Mouse (Mus musculus): ENCODE measurements around the gene Trp53. TPM values are rescaled to one million over a fixed set of nuclear protein-coding genes. Genes with fewer than 3 reads are reported as not detected.
A peak's percentile ranks its signal among the peaks of the same experiment; 100 is the strongest.

Trp53 gene
- polyA plus RNA-seq, 2 experiments from 2014 or later = 307 to 416 TPM

GRCm38 (mm10) chr11:69632284-69633089 is 52.3 kb downstream of the Trp53 start, which contains the start of gene Fxr2:
Gene Fxr2, plus strand, starts transcription at chr11:69632990.
- peak; percentile 95 for ATAC-seq

DNA sequence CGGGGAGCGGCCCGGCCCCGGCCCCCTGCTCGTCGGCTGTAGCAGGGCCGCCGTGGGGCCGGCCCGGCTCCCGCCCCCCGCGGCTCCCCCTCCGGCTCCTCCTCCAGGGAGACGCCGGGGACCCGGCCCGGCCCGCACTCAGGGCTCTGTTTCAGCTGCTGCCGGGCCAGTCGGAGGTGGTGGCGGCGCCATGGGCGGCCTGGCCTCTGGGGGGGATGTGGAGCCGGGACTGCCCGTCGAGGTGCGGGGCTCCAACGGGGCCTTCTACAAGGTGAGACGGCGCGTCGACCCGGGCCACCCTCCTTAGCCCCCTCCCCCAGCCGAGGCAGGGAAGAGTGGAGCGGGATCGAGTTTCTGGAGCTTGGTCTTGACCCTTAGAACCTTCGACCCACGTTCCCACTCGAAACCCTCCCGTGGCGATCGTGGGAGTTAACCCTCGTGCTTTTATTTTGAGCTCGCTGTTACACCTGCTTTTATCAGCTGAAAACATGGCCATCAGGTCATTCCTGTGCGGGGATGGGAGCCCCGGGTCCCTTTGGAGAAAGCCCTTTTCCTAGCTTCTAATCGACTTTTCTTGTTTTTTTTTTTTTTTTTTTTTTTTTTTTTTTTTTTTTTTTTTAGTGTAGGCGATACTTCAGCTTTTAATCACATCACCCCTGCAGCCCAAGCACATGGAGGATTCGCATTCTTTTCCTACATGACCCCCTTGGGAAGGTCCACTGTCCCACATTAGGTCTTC is 53.1 kb downstream of the Trp53 start:
- peak; percentile 24 for ATAC-seq

DNA sequence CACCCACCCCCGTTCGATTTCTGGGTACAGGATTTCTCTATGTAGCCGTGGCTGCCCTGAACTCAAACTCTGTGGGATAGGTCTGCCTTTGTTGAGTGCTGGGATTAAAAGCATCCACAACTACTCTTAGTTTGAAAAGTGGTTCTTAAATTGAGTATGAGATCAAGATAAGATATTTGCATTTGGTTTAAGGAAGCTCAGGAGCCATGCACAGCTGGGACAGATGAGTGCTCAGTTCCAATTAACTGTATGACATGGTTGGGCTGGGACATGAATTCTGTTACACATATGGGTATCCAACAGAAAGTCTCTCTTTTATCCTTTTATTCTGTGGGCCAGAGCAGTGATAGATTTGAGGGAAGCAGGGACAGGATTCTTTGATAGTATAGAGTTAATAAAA is 55.3 kb downstream of the Trp53 start:
- no peak for ATAC-seq

Other genes with a start within 250 kb of the Trp53 start
- 1 to 10 TPM; 3.3 to 4.0 TPM for gene Rnf227, start 239.9 kb upstream of the Trp53 start, polyA plus RNA-seq (2017; shearing (Covaris generic))
- gene Chd3, start 211.0 kb upstream of the Trp53 start, polyA plus RNA-seq (2017; shearing (Covaris generic)) = 10 to 100 TPM; 71.8 to 80.8 TPM
- gene Naa38, start 184.9 kb upstream of the Trp53 start, polyA plus RNA-seq (2017; shearing (Covaris generic)) = 100 to 1,000 TPM in 1 of 2 experiments, 10 to 100 TPM in 1; 87.8 to 116 TPM
- 10 to 100 TPM; 17.0 to 28.2 TPM for gene Cyb5d1, start 184.7 kb upstream of the Trp53 start, polyA plus RNA-seq (2017; shearing (Covaris generic))
- gene Tmem88, start 182.1 kb upstream of the Trp53 start, polyA plus RNA-seq (2017; shearing (Covaris generic)) = 1 to 10 TPM; 1.1 to 1.2 TPM
- gene Kdm6b, start 166.7 kb upstream of the Trp53 start, polyA plus RNA-seq (2017; shearing (Covaris generic)) = 10 to 100 TPM; 30.7 to 32.6 TPM
- under 1 TPM in 1 of 2 experiments, not detected in 1; 0.09 TPM for gene Dnah2, start 31.2 kb upstream of the Trp53 start, polyA plus RNA-seq (2017; shearing (Covaris generic))
- gene Efnb3, start 20.2 kb upstream of the Trp53 start, polyA plus RNA-seq (2017; shearing (Covaris generic)) = under 1 TPM; 0.27 to 0.37 TPM
- 10 to 100 TPM; 23.0 to 31.9 TPM for gene Wrap53, start 104 bp upstream of the Trp53 start, polyA plus RNA-seq (2017; shearing (Covaris generic))
- not detected for gene Atp1b2, start 25.6 kb downstream of the Trp53 start, polyA plus RNA-seq (2017; shearing (Covaris generic))
- gene Shbg, start 37.5 kb downstream of the Trp53 start, polyA plus RNA-seq (2017; shearing (Covaris generic)) = not detected
- not detected for gene Sat2, start 41.7 kb downstream of the Trp53 start, polyA plus RNA-seq (2017; shearing (Covaris generic))
- gene Fxr2, start 52.6 kb downstream of the Trp53 start, polyA plus RNA-seq (2017; shearing (Covaris generic)) = 10 to 100 TPM; 11.0 to 11.2 TPM
- gene Sox15, start 75.0 kb downstream of the Trp53 start, polyA plus RNA-seq (2017; shearing (Covaris generic)) = under 1 TPM in 1 of 2 experiments, not detected in 1; 0.81 TPM
- gene Mpdu1, start 82.3 kb downstream of the Trp53 start, polyA plus RNA-seq (2017; shearing (Covaris generic)) = 10 to 100 TPM; 34.8 to 85.1 TPM
- 1 to 10 TPM; 3.0 to 5.8 TPM for gene Cd68, start 85.8 kb downstream of the Trp53 start, polyA plus RNA-seq (2017; shearing (Covaris generic))
- gene Eif4a1, start 92.1 kb downstream of the Trp53 start, polyA plus RNA-seq (2017; shearing (Covaris generic)) = 100 to 1,000 TPM; 166 to 236 TPM
- 10 to 100 TPM; 31.6 to 47.4 TPM for gene Senp3, start 101.7 kb downstream of the Trp53 start, polyA plus RNA-seq (2017; shearing (Covaris generic))
- gene Tnfsf13, start 105.4 kb downstream of the Trp53 start, polyA plus RNA-seq (2017; shearing (Covaris generic)) = not detected
- under 1 TPM in 1 of 2 experiments, not detected in 1; 0.23 TPM for gene Tnfsf12, start 115.5 kb downstream of the Trp53 start, polyA plus RNA-seq (2017; shearing (Covaris generic))
- gene Tnfsfm13, start 115.7 kb downstream of the Trp53 start, polyA plus RNA-seq (2017; shearing (Covaris generic)) = not detected
- gene Polr2a, start 178.3 kb downstream of the Trp53 start, polyA plus RNA-seq (2017; shearing (Covaris generic)) = 10 to 100 TPM; 25.6 to 36.0 TPM
- gene Slc35g3, start 181.6 kb downstream of the Trp53 start, polyA plus RNA-seq (2017; shearing (Covaris generic)) = not detected
- 10 to 100 TPM; 11.2 to 11.8 TPM for gene Zbtb4, start 185.6 kb downstream of the Trp53 start, polyA plus RNA-seq (2017; shearing (Covaris generic))
- 1 to 10 TPM; 2.9 to 4.5 TPM for gene Chrnb1, start 215.6 kb downstream of the Trp53 start, polyA plus RNA-seq (2017; shearing (Covaris generic))
- not detected for gene Fgf11, start 221.5 kb downstream of the Trp53 start, polyA plus RNA-seq (2017; shearing (Covaris generic))
- gene Tmem102, start 225.3 kb downstream of the Trp53 start, polyA plus RNA-seq (2017; shearing (Covaris generic)) = not detected
- not detected for gene Gm39566, start 234.9 kb downstream of the Trp53 start, polyA plus RNA-seq (2017; shearing (Covaris generic))
- gene Spem2, start 238.1 kb downstream of the Trp53 start, polyA plus RNA-seq (2017; shearing (Covaris generic)) = not detected
- under 1 TPM in 1 of 2 experiments, not detected in 1; 0.42 TPM for gene Spem1, start 241.8 kb downstream of the Trp53 start, polyA plus RNA-seq (2017; shearing (Covaris generic))